Mouse (Mus musculus) MEL (cell line): ENCODE data around the gene Trim23. TPM values are rescaled to one million over a fixed set of nuclear protein-coding genes. Genes with fewer than 3 reads are reported as not detected.

Experiments
- DNase-seq: peaks from one replicate; pipeline ENCODE4 v3.0.0; 2011; ENCODE audit warnings: low read depth, low spot score
- H3K27ac ChIP-seq: 2 replicates; pipeline ENCODE4 v1.5.1; 2012; ENCODE audit warnings: low read depth, mild to moderate bottlenecking, control low read depth, low read length, moderate library complexity; ENCODE audit not compliant: control insufficient read depth
- H3K27me3 ChIP-seq, 2 experiments: fragments of 150-350 bp in 1 of 2; sonication (generic) in 1 of 2; 2 replicates each; pipeline ENCODE4 v1.6.1; 2012; ENCODE audit warnings: low read length in 2 of 2, mild to moderate bottlenecking in 2 of 2, improper control_type of control experiment in 1 of 2, moderate library complexity in 1 of 2; ENCODE audit not compliant: insufficient read depth in 2 of 2, control insufficient read depth in 1 of 2
- H3K36me3 ChIP-seq, 2 experiments: 2 replicates each; pipeline ENCODE4 v1.6.1; 2012 to 2014; ENCODE audit warnings: low read length in 2 of 2, improper control_type of control experiment in 1 of 2, inconsistent platforms in 1 of 2, mild to moderate bottlenecking in 1 of 2; ENCODE audit not compliant: insufficient read depth in 2 of 2, control insufficient read depth in 1 of 2
- H3K4me1 ChIP-seq, 2 experiments: fragments of 150-350 bp in 1 of 2; sonication (generic) in 1 of 2; 2 replicates each; pipeline ENCODE4 v1.6.1; 2012; ENCODE audit warnings: low read length in 2 of 2, improper control_type of control experiment in 1 of 2, mild to moderate bottlenecking in 1 of 2; ENCODE audit not compliant: insufficient read depth in 2 of 2, control insufficient read depth in 1 of 2
- H3K4me3 ChIP-seq, 2 experiments: fragments of 150-350 bp in 1 of 2; sonication (generic) in 1 of 2; 2 replicates each; pipeline ENCODE4 v1.5.1; 2012; ENCODE audit warnings: low read depth in 2 of 2, low read length in 2 of 2, mild to moderate bottlenecking in 2 of 2, moderate library complexity in 2 of 2, control low read depth in 1 of 2, improper control_type of control experiment in 1 of 2; ENCODE audit not compliant: control insufficient read depth in 1 of 2, insufficient read depth in 1 of 2
- H3K79me2 ChIP-seq: 2 replicates; pipeline ENCODE4 v1.6.1; 2012; ENCODE audit warnings: mild to moderate bottlenecking, low read length, moderate library complexity; ENCODE audit not compliant: control insufficient read depth, poor library complexity, insufficient read depth
- H3K9ac ChIP-seq: 2 replicates; pipeline ENCODE4 v1.6.1; 2012; ENCODE audit warnings: low read depth, mild to moderate bottlenecking, control low read depth, low read length, moderate library complexity; ENCODE audit not compliant: control insufficient read depth, poor library complexity, severe bottlenecking
- H3K9me3 ChIP-seq: fragments of 150-350 bp; sonication (generic); replicated peaks from 2 replicates; pipeline ENCODE4 v1.6.1; 2012; ENCODE audit warnings: mild to moderate bottlenecking, low read length, improper control_type of control experiment, moderate library complexity; ENCODE audit not compliant: insufficient read depth
- BHLHE40 ChIP-seq: IDR thresholded peaks from 2 replicates; pipeline ENCODE4 v1.6.1; 2012; ENCODE audit warnings: low read depth, mild to moderate bottlenecking, inconsistent platforms, low read length, improper control_type of control experiment, borderline replicate concordance
- CHD1 ChIP-seq: IDR thresholded peaks from 2 replicates; pipeline ENCODE4 v1.6.1; 2012; ENCODE audit warnings: low read depth, mild to moderate bottlenecking, inconsistent platforms, low read length, improper control_type of control experiment
- CHD2 ChIP-seq: IDR thresholded peaks from 2 replicates; pipeline ENCODE4 v1.6.1; 2011; ENCODE audit warnings: low read length, improper control_type of control experiment
- CTCF ChIP-seq, 3 experiments: IDR thresholded peaks in 2 of 3; conservative IDR thresholded peaks in 1 of 3; 2 replicates each; pipeline ENCODE4 v1.5.1; 2011 to 2012; ENCODE audit warnings: low read length in 3 of 3, low read depth in 2 of 3, mild to moderate bottlenecking in 2 of 3, improper control_type of control experiment in 1 of 3, inconsistent platforms in 1 of 3, mixed read lengths in 1 of 3, moderate library complexity in 1 of 3; ENCODE audit not compliant: control insufficient read depth in 1 of 3, insufficient read depth in 1 of 3, poor library complexity in 1 of 3, severe bottlenecking in 1 of 3
- E2F4 ChIP-seq: IDR thresholded peaks from 2 replicates; pipeline ENCODE4 v1.6.1; 2011; ENCODE audit warnings: low read depth, low read length, improper control_type of control experiment, borderline replicate concordance
- ELF1 ChIP-seq: IDR thresholded peaks from 2 replicates; pipeline ENCODE4 v1.6.1; 2014; ENCODE audit warnings: low read depth, mild to moderate bottlenecking, inconsistent platforms, low read length, improper control_type of control experiment, moderate library complexity
- EP300 ChIP-seq, 2 experiments: IDR thresholded peaks; 2 replicates each; pipeline ENCODE4 v1.6.1; 2011; ENCODE audit warnings: improper control_type of control experiment in 2 of 2, low read length in 2 of 2, low read depth in 1 of 2, mild to moderate bottlenecking in 1 of 2
- ETS1 ChIP-seq: IDR thresholded peaks from 2 replicates; pipeline ENCODE4 v1.6.1; 2012; ENCODE audit warnings: low read depth, mild to moderate bottlenecking, inconsistent platforms, low read length, improper control_type of control experiment, moderate library complexity
- GABPA ChIP-seq: IDR thresholded peaks from 2 replicates; pipeline ENCODE4 v1.6.1; 2012; ENCODE audit warnings: low read depth, mild to moderate bottlenecking, inconsistent platforms, low read length, improper control_type of control experiment, moderate library complexity
- GATA1 ChIP-seq: IDR thresholded peaks from 2 replicates; pipeline ENCODE4 v1.6.1; 2011; ENCODE audit warnings: low read depth, low read length, improper control_type of control experiment
- HCFC1 ChIP-seq: IDR thresholded peaks from 2 replicates; pipeline ENCODE4 v1.6.1; 2012; ENCODE audit warnings: low read depth, mild to moderate bottlenecking, inconsistent platforms, low read length, improper control_type of control experiment, moderate library complexity
- JUND ChIP-seq: IDR thresholded peaks from 2 replicates; pipeline ENCODE4 v1.6.1; 2011; ENCODE audit warnings: low read depth, mild to moderate bottlenecking, improper control_type of control experiment, low read length
- KAT2A ChIP-seq: conservative IDR thresholded peaks from 2 replicates; pipeline ENCODE4 v1.6.1; 2012; ENCODE audit warnings: low read depth, low read length, improper control_type of control experiment, inconsistent platforms
- MAFK ChIP-seq: IDR thresholded peaks from 2 replicates; pipeline ENCODE4 v1.6.1; 2011; ENCODE audit warnings: low read depth, mild to moderate bottlenecking, low read length, improper control_type of control experiment, borderline replicate concordance
- MAX ChIP-seq: IDR thresholded peaks from 2 replicates; pipeline ENCODE4 v1.6.1; 2011; ENCODE audit warnings: low read length, improper control_type of control experiment
- MAZ ChIP-seq: IDR thresholded peaks from 2 replicates; pipeline ENCODE4 v1.6.1; 2012; ENCODE audit warnings: low read depth, mild to moderate bottlenecking, inconsistent platforms, low read length, improper control_type of control experiment
- MEF2A ChIP-seq: IDR thresholded peaks from 2 replicates; pipeline ENCODE4 v1.6.1; 2014; ENCODE audit warnings: low read depth, mild to moderate bottlenecking, inconsistent platforms, low read length, improper control_type of control experiment; ENCODE audit not compliant: poor library complexity, insufficient replicate concordance, severe bottlenecking; ENCODE audit errors: extremely low read depth
- MXI1 ChIP-seq: IDR thresholded peaks from 2 replicates; pipeline ENCODE4 v1.6.1; 2011; ENCODE audit warnings: mild to moderate bottlenecking, low read depth, low read length, improper control_type of control experiment
- MYB ChIP-seq: IDR thresholded peaks from 2 replicates; pipeline ENCODE4 v1.6.1; 2011; ENCODE audit warnings: mild to moderate bottlenecking, low read depth, low read length, improper control_type of control experiment
- MYC ChIP-seq: IDR thresholded peaks from 2 replicates; pipeline ENCODE4 v1.6.1; 2011; ENCODE audit warnings: low read depth, mild to moderate bottlenecking, low read length, improper control_type of control experiment, moderate library complexity
- NELFE ChIP-seq: IDR thresholded peaks from 2 replicates; pipeline ENCODE4 v1.6.1; 2011; ENCODE audit warnings: low read depth, low read length, improper control_type of control experiment
- POLR2A ChIP-seq, 2 experiments: IDR thresholded peaks; 2 replicates each; pipeline ENCODE4 v1.6.1; 2011 to 2012; ENCODE audit warnings: low read length in 2 of 2, mild to moderate bottlenecking in 2 of 2, control low read depth in 1 of 2, improper control_type of control experiment in 1 of 2, low read depth in 1 of 2, moderate library complexity in 1 of 2; ENCODE audit not compliant: control insufficient read depth in 1 of 2, insufficient read depth in 1 of 2, poor library complexity in 1 of 2
- POLR2AphosphoS2 ChIP-seq: IDR thresholded peaks from 2 replicates; pipeline ENCODE4 v1.6.1; 2011; ENCODE audit warnings: low read length, improper control_type of control experiment
- POLR2AphosphoS5 ChIP-seq: IDR thresholded peaks from 2 replicates; pipeline ENCODE4 v1.6.1; 2012; ENCODE audit warnings: low read depth, borderline replicate concordance, mild to moderate bottlenecking, inconsistent platforms, low read length, moderate library complexity, mixed read lengths
- RAD21 ChIP-seq: IDR thresholded peaks from 2 replicates; pipeline ENCODE4 v1.6.1; 2011; ENCODE audit warnings: mild to moderate bottlenecking, low read depth, low read length, improper control_type of control experiment
- RCOR1 ChIP-seq: IDR thresholded peaks from 2 replicates; pipeline ENCODE4 v1.6.1; 2012; ENCODE audit warnings: low read depth, mild to moderate bottlenecking, inconsistent platforms, low read length, improper control_type of control experiment
- SIN3A ChIP-seq: IDR thresholded peaks from 2 replicates; pipeline ENCODE4 v1.6.1; 2012; ENCODE audit warnings: low read length, improper control_type of control experiment, inconsistent platforms
- SMC3 ChIP-seq: IDR thresholded peaks from 2 replicates; pipeline ENCODE4 v1.6.1; 2011; ENCODE audit warnings: low read depth, low read length, improper control_type of control experiment
- TBP ChIP-seq: IDR thresholded peaks from 2 replicates; pipeline ENCODE4 v1.8.0; 2011; ENCODE audit warnings: low read depth, low read length, improper control_type of control experiment
- TCF12 ChIP-seq: IDR thresholded peaks from 2 replicates; pipeline ENCODE4 v1.6.1; 2014; ENCODE audit warnings: low read depth, mild to moderate bottlenecking, inconsistent platforms, low read length, improper control_type of control experiment, moderate library complexity
- USF1 ChIP-seq: IDR thresholded peaks from 2 replicates; pipeline ENCODE4 v1.6.1; 2014; ENCODE audit warnings: low read depth, mild to moderate bottlenecking, inconsistent platforms, low read length, improper control_type of control experiment, moderate library complexity
- USF2 ChIP-seq, 2 experiments: IDR thresholded peaks; 2 replicates each; pipeline ENCODE4 v1.6.1; 2011 to 2012; ENCODE audit warnings: improper control_type of control experiment in 2 of 2, low read length in 2 of 2, borderline replicate concordance in 1 of 2, inconsistent platforms in 1 of 2, low read depth in 1 of 2, mild to moderate bottlenecking in 1 of 2; ENCODE audit not compliant: insufficient read depth in 1 of 2
- ZC3H11A ChIP-seq: IDR thresholded peaks from 2 replicates; pipeline ENCODE4 v1.6.1; 2012; ENCODE audit warnings: low read depth, mild to moderate bottlenecking, inconsistent platforms, low read length, improper control_type of control experiment
- ZKSCAN1 ChIP-seq: IDR thresholded peaks from 2 replicates; pipeline ENCODE4 v1.6.1; 2012; ENCODE audit warnings: low read depth, mild to moderate bottlenecking, inconsistent platforms, low read length, improper control_type of control experiment, moderate library complexity
- ZMIZ1 ChIP-seq: IDR thresholded peaks from 2 replicates; pipeline ENCODE4 v1.6.1; 2012; ENCODE audit warnings: low read depth, mild to moderate bottlenecking, inconsistent platforms, low read length, improper control_type of control experiment, moderate library complexity
- ZNF384 ChIP-seq: IDR thresholded peaks from 2 replicates; pipeline ENCODE4 v1.6.1; 2012; ENCODE audit warnings: low read depth, mild to moderate bottlenecking, inconsistent platforms, low read length, improper control_type of control experiment
- polyA plus RNA-seq, 2 experiments: library from polyadenylated mRNA; stranded (reverse) in 1 of 2; unstranded in 1 of 2; fragments of >175 nt in 1 of 2; fragments of >200 nt in 1 of 2; gene quantifications; 2 replicates each; pipeline versions ENCODE4 v1.2.1 to v1.2.4; 2012; ENCODE audit warnings: low replicate concordance in 2 of 2, low read depth in 1 of 2; ENCODE audit not compliant: insufficient read length in 2 of 2, insufficient read depth in 1 of 2, missing spikeins in 1 of 2
- total RNA-seq: library from RNA; depleted of rRNA; stranded (reverse); fragments of 300-350 nt; gene quantifications from 2 replicates; pipeline ENCODE4 v1.2.3, GENCODE M21; 2012

The Trim23 gene
- total and polyA plus RNA-seq, 3 experiments = 5.8 to 8.5 TPM; not detected in 1

- Histone ChIP-seq H3K4me3 (peak overlapping the region; percentile 37 to 56), H3K27ac (no peak overlapping the region), H3K9ac (peak overlapping the region; percentile 50), H3K27me3 (no peaks in the 10 kb centered on the region), H3K9me3 (no peaks in the 10 kb centered on the region), H3K36me3 (peaks cover 0 to 3% of the 10 kb centered on the region in 2 experiments; a peak in 3 of 4 replicates), H3K79me2 (no peaks in the 10 kb centered on the region), H3K4me1 (no peaks in the 10 kb centered on the region)
- DNase-seq = peak; percentile 87
- TF ChIP-seq E2F4 (no peak), CHD1 (no peak), RCOR1 (no peak), RAD21 (peak; percentile 43), SMC3 (peak; percentile 57), TCF12 (0 out of 2 replicates have a peak, but pooled peaks have one; percentile 14), MAFK (no peak), MYB (no peak), TBP (0 out of 2 replicates have a peak, but pooled peaks have one; percentile 31), ETS1 (peak; percentile 84), ZMIZ1 (no peak), USF2 (IDR thresholded peaks at IDR 0.05; ENCODE audit: borderline replicate concordance in 1 of 2, insufficient read depth in 1 of 2, low read depth in 1 of 2, low read length in 2 of 2) (no peak), SIN3A (peak; percentile 88), EP300 (IDR thresholded peaks at IDR 0.05; ENCODE audit: low read depth in 1 of 2, low read length in 2 of 2) (peak; percentile 19 to 50; a peak in 1 of 4 replicates), ZC3H11A (peak; percentile 36; the same call in 1 of the 2 replicates), MAX (no peak), MXI1 (no peak), POLR2A (IDR thresholded peaks at IDR 0.05; ENCODE audit: control insufficient read depth in 1 of 2, insufficient read depth in 1 of 2, low read depth in 1 of 2, low read length in 2 of 2, poor library complexity in 1 of 2) (peak in 1 of 2 experiments; percentile 51; a peak in 2 of 4 replicates), KAT2A (peak; percentile 63), POLR2AphosphoS5 (no peak), GATA1 (no peak), MEF2A (no peak), HCFC1 (peak; percentile 80), USF1 (0 out of 2 replicates have a peak, but pooled peaks have one; percentile 17), CTCF (IDR thresholded peaks at IDR 0.05 in 2 of 3, conservative IDR thresholded peaks at IDR 0.05 in 1 of 3; ENCODE audit: control insufficient read depth in 1 of 3, insufficient read depth in 1 of 3, low read depth in 2 of 3, low read length in 3 of 3, poor library complexity in 1 of 3, severe bottlenecking in 1 of 3) (peak; percentile 85 to 96 (median 89)), MAZ (no peak), ZNF384 (no peak), CHD2 (no peak), ELF1 (peak; percentile 72), MYC (no peak), POLR2AphosphoS2 (peak; percentile 69), NELFE (peak; percentile 47; the same call in 1 of the 2 replicates), ZKSCAN1 (no peak), JUND (no peak), BHLHE40 (peak; percentile 36; the same call in 1 of the 2 replicates), GABPA (no peak)
Measured at GRCm38 (mm10) chr13:104139369-104140209, 39.0 kb upstream of the Trim23 start.
